Mouse (Mus musculus) lung, postnatal 10 days (tissue): ENCODE results near the gene Cope.
A peak's percentile ranks its signal among the peaks of the same experiment; 100 is the strongest.

Experiments used
- DNase-seq: peaks from one replicate; pipeline ENCODE4 v3.0.0; 2021

The Cope gene

GRCm38 (mm10) chr8:70302358-70302890 is at the start of gene Cope, which contains the start of gene Ddx49:
Cope (plus strand) TSS chr8:70302518.
Ddx49 (minus strand) TSS chr8:70302489.
- peak; percentile 95 for DNase-seq

DNA sequence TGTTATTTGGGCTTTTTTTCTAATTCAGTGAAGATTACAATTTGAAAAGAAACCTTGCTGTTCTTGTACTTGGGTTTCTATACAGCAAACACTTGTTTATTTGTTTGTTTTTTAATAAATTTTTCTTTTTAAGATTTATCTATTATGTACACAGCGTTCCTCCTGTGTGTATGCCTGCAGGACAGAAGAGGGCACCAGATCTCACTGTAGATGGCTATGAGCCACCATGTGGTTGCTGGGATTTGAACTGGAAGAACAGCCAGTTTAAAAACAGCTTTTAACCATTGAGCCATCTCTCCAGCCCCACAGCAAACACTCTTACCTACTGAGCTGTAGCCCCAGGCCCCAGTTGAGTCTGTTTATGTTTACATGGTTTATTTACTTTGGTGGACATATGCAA is 47.7 kb upstream of the Cope start:
- DNase-seq: no peak

DNA sequence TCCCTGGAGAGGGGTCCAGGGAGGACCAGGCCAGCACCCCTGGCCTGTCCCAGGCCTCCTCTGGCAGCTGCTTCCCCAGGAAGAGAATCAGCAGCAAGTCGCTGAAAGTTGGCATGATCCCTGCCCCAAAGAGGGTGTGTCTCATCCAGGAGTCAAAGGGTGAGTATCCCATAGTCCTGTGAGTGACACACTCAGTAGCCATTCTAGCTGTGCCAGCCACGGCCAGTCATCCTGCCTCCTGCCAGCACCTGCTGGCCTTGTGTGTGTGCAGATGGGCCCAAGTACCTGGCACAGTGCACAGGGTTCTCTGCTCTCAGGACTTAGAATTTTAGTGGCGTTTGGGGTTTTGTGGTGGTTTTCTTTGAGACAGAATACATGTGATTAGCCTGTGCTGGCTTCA is 44.9 kb upstream of the Cope start:
- DNase-seq: no peak

- peak; percentile 73 for DNase-seq
Measured at GRCm38 (mm10) chr8:70258600-70258999, 43.7 kb upstream of the Cope start.

DNA sequence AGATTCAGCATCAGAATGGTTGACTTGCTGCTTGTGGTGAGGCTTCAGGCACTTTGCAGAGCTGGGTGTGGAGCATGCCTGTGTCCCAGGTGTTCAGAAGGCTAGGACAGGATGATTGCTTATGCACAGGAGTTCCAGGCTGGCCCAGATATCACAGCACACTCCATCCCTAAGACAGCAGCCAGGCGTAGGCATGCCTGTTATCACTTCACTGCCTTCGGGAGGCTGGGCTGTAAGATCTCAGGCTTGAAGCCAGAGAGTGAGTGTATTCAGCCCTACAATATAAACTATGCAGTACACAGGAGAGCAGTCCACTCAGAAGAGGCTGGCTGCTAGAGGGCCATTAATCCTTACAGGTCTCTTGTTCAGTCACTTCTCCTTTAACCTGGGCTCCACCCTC is 43.3 kb upstream of the Cope start:
- no peak for DNase-seq

DNA sequence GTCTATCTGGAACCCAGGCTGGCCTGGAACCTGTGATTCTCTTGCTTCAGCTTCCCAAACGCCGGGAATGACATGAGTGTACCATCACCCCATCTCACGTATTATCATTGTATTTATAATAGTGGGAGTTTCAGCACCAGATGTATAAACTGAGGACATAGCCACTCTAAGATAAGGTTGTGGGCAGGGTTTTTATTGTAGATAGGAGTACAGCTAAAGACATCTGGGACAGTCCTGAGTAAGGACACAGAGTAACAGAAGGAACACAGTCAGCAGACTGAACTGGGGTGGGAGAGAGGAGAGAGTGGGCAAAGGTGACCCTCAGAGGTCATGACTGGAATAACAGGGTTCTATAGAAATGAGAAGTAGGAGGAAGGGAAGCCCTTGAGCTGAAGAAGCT is 34.6 kb upstream of the Cope start:
- DNase-seq: no peak

DNA sequence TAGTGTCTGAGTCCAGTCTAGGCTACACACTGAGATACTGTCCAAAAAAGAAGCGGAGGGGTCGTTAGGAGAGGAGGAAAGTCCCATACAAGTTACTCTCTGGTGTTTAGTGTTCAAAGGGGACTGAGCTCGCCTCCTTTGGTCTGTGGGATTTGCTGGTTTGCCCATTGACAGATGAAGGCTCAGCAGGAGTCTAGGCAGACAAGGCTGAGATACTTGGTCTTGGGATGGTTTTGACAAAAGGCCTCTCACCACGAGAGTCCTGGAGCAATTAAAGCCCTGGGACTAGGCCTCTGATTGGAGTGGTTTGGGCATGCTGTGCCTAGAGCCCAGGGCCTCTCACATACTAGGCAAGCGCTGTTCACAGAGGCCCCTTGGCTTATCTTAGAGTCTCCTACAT is 34.0 kb upstream of the Cope start:
- no peak for DNase-seq

- DNase-seq: peak; percentile 66
Measured at GRCm38 (mm10) chr8:70268799-70269565, 33.3 kb upstream of the Cope start.

DNA sequence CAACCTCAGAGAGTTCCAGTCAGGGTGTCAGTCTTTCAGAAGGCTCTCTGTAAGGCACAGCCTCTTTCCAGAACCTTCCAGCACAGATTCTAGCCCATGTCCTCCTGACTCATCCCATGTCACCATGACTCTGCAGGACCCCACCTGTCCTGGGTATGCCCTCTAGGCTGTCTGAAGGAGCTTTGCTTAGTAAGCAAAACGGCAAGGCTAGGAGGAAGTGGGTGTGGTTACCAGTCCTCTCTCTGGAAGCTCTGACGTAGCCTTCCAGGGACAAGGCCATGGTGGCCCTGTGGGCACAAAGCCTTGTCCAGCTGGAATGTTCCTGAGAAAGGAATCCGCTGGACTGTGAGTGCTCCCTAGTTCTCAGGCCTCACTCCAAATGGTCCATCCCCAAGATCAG is 29.4 kb upstream of the Cope start:
- peak; percentile 71 for DNase-seq

GRCm38 (mm10) chr8:70274350-70274749 is 28.0 kb upstream of the Cope start:
- DNase-seq: no peak

GRCm38 (mm10) chr8:70276476-70276875 is 25.8 kb upstream of the Cope start:
- DNase-seq: peak; percentile 78

GRCm38 (mm10) chr8:70278175-70278574 is 24.1 kb upstream of the Cope start:
- DNase-seq: no peak

GRCm38 (mm10) chr8:70279266-70279665 is 23.1 kb upstream of the Cope start:
- DNase-seq: peak; percentile 36

DNA sequence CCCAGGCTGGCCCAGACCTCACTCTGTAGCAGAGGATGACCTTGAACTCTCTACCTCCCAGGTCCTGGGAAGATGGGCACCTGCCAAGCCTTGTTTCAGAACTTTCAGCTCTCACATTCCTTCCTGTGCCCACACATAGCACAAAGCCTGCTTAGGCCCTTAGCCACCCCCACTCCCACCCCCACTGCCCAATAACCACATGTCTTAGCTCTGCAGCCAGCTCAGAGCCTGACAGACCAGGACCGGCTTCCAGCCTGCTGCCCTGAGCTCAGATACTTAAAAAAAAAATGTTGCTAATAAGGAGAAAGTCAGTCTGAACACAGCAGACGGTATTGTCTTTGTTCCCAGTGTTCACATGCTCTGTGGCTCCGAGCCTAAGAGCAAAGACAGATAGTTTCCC is 21.3 kb upstream of the Cope start:
- peak; percentile 51 for DNase-seq

- DNase-seq: peak; percentile 98
Measured at GRCm38 (mm10) chr8:70282603-70283135, 19.6 kb upstream of the Cope start, which contains the start of gene Homer3. Homer3 (plus strand) TSS chr8:70282827.

GRCm38 (mm10) chr8:70283136-70284077 is 18.9 kb upstream of the Cope start:
- DNase-seq: peak; percentile 56

DNA sequence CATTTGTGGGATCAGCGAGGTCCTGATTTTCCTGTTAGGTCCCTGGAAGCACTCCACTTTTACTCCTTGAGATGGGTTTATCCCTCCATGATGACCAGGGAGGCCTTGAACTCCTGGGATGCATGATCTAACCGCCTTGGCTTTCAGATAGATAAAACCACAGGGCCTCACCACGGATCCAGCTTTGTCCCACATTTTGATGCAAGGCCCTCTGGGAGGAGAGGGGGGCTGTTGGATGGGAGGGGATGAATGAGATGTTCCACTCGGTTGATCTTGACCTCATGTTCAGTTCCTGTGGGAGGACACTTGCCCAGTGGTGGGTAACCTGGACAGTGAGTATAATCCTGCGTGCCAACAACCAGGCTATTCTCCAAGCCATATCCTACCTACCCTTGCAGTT is 17.9 kb upstream of the Cope start:
- no peak for DNase-seq

GRCm38 (mm10) chr8:70285304-70285703 is 17.0 kb upstream of the Cope start:
- no peak for DNase-seq

DNA sequence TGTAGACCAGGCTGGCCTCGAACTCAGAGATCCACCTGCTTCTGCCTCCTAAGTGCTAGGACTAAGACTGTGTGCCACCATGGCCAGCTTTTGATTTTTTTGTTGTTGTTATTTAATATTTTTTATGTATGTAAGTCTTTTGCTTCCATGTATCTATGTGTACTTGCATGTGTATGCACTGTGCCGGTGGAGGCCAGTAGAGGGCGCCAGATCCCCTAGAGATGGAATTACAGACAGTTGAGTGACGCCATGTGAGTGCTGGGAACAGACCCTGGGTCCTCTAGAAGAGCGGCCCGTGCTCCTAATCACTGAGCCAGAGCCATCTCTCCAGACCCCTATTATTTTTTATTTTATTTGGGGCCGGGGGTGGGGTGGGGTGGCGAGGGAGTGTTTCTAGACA is 15.6 kb upstream of the Cope start:
- DNase-seq: no peak

- peak; percentile 88 for DNase-seq
Measured at GRCm38 (mm10) chr8:70293988-70294405, 8.3 kb upstream of the Cope start.

- no peak for DNase-seq
Measured at GRCm38 (mm10) chr8:70300881-70301280, 1.4 kb upstream of the Cope start.

GRCm38 (mm10) chr8:70302901-70303300 is 583 bp downstream of the Cope start:
- no peak for DNase-seq

GRCm38 (mm10) chr8:70309311-70309710 is 7.0 kb downstream of the Cope start:
- peak; percentile 45 for DNase-seq
